Mouse (Mus musculus) embryonic facial prominence, embryonic 14.5 days (tissue): ENCODE measurements around the gene Slc38a6. TPM values are rescaled to one million over a fixed set of nuclear protein-coding genes. Genes with fewer than 3 reads are reported as not detected.

ENCODE experiments used
- ATAC-seq: fragments of 200-750 bp; cut with Nextera tagmentation; 2 replicates; pipeline ENCODE4 v1.8.0; 2017; ENCODE audit warnings: low read depth, moderate number of reproducible peaks, moderate TSS enrichment
- DNase-seq: peaks from one replicate; pipeline ENCODE4 v3.0.0-alpha.2; 2015; ENCODE audit warnings: low spot score
- H3K27ac ChIP-seq: fragments of 300-500 bp; sonication (generic); replicated peaks from 2 replicates; pipeline ENCODE4 v1.5.1; 2014; ENCODE audit warnings: low read depth, mild to moderate bottlenecking, low read length, moderate library complexity
- H3K27me3 ChIP-seq: fragments of 300-500 bp; sonication (generic); replicated peaks from 2 replicates; pipeline ENCODE4 v1.6.1; 2014; ENCODE audit warnings: low read length; ENCODE audit not compliant: control insufficient read depth, insufficient read depth
- H3K36me3 ChIP-seq: fragments of 300-500 bp; sonication (generic); 2 replicates; pipeline ENCODE4 v1.6.1; 2014; ENCODE audit warnings: low read length, mixed read lengths; ENCODE audit not compliant: control insufficient read depth, insufficient read depth
- H3K4me1 ChIP-seq: fragments of 300-500 bp; sonication (generic); 2 replicates; pipeline ENCODE4 v1.6.1; 2014; ENCODE audit warnings: antibody characterized with exemption, low read length; ENCODE audit not compliant: control insufficient read depth, insufficient read depth
- H3K4me2 ChIP-seq: fragments of 300-500 bp; sonication (generic); 2 replicates; pipeline ENCODE4 v1.6.1; 2014; ENCODE audit warnings: low read depth, mild to moderate bottlenecking, low read length, moderate library complexity, mixed read lengths
- H3K4me3 ChIP-seq: fragments of 300-500 bp; sonication (generic); 2 replicates; pipeline ENCODE4 v1.5.1; 2014; ENCODE audit warnings: low read depth, mild to moderate bottlenecking, low read length
- H3K9ac ChIP-seq: fragments of 300-500 bp; sonication (generic); 2 replicates; pipeline ENCODE4 v1.6.1; 2014; ENCODE audit warnings: low read depth, mild to moderate bottlenecking, low read length, moderate library complexity, mixed read lengths
- H3K9me3 ChIP-seq: fragments of 300-500 bp; sonication (generic); 2 replicates; pipeline ENCODE4 v1.6.1; 2016; ENCODE audit warnings: low read length; ENCODE audit not compliant: control insufficient read depth
- WGBS: fragments of 180-500 bp; shearing (Covaris S2); extraction: QIAGEN DNeasy Blood & Tissue Kit; methylation state at CpG from one replicate; pipeline ENCODE4 v1.1.7; 2014; 5-methylcytosine and 5-hydroxymethylcytosine counted together
- polyA plus RNA-seq: library from polyadenylated mRNA; unstranded; fragments of >200 nt; fragmentation: Nextera tagmentation; extraction: Ambion mirVana; gene quantifications from 2 replicates; pipeline ENCODE4 v1.2.1, GENCODE M21; 2014

The Slc38a6 gene
- polyA plus RNA-seq, 1 experiment from 2014 or later: 13.4 TPM

DNA sequence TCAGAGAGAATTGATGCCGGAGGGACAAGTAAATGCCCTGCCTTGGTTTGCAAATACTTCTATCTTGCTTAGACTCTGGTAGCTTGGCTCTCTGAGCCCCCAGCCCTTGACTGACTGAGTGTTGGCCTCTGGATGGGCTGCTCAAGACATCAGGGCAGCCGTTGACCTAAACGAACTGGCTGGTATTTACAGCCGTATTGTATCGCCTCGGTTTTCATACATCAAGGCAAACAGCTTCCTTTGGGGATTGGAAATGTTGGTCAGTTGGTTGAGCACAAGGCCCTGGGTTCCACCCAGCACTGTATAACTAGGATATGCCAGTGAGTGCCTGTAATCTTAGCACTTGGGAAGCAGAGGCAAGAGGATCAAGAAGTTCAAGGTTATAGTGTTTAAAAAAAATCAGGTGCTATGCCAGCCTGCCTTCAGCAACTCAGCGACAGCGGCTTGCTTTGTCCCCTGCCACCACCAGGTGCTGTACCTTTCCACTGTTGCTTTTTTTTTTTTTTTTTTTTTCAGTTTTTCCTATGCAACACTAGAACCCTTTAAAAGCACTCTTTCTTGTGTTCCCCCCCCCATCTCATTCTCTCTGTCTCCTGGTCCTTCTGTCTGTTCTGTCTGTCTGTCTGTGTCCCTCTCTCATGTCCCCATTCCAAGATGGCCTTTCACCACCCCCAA is 94.2 kb downstream of the Slc38a6 start:
- H3K27me3 ChIP-seq: no peaks in the 10 kb centered on the region
- ATAC-seq (no peak), DNase-seq (no peak)
- no peak overlapping the region for H3K9ac ChIP-seq
- no peak overlapping the region for H3K27ac ChIP-seq
- H3K9me3 ChIP-seq: no peaks in the 10 kb centered on the region
- WGBS: 86% methylated on average over 8 of the region's 8 CpGs
- no peaks in the 10 kb centered on the region for H3K36me3 ChIP-seq
- H3K4me2 ChIP-seq: no peak overlapping the region
- no peak overlapping the region for H3K4me3 ChIP-seq
- peaks cover 20% of the 10 kb centered on the region for H3K4me1 ChIP-seq

DNA sequence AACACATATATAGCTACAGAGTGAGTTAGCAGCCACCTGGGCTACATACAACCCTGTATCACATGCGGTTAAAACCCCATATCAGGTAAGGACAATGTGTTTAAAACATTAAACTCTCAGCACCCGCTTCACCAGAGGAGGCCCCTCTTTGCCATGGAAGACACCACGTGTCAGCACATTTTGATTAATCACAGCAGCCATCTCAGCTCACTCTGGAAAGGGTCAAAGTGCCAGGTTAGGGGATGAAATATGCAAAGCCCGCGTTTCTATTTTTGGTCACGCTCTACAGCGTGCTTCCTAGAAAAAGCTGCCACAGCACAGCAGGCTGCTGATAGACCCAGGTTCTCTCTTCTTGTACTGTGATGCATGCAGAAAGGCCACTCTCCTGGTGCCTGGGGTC is 94.9 kb downstream of the Slc38a6 start:
- H3K36me3 ChIP-seq: no peaks in the 10 kb centered on the region
- H3K4me1 ChIP-seq: peaks cover 21% of the 10 kb centered on the region
- no peaks in the 10 kb centered on the region for H3K9me3 ChIP-seq
- no peak overlapping the region for H3K27ac ChIP-seq
- no peak overlapping the region for H3K9ac ChIP-seq
- ATAC-seq (no peak), DNase-seq (no peak)
- no peak overlapping the region for H3K4me2 ChIP-seq
- no peak overlapping the region for H3K4me3 ChIP-seq
- H3K27me3 ChIP-seq: no peaks in the 10 kb centered on the region
- 40% methylated on average over 7 of the region's 7 CpGs for WGBS

DNA sequence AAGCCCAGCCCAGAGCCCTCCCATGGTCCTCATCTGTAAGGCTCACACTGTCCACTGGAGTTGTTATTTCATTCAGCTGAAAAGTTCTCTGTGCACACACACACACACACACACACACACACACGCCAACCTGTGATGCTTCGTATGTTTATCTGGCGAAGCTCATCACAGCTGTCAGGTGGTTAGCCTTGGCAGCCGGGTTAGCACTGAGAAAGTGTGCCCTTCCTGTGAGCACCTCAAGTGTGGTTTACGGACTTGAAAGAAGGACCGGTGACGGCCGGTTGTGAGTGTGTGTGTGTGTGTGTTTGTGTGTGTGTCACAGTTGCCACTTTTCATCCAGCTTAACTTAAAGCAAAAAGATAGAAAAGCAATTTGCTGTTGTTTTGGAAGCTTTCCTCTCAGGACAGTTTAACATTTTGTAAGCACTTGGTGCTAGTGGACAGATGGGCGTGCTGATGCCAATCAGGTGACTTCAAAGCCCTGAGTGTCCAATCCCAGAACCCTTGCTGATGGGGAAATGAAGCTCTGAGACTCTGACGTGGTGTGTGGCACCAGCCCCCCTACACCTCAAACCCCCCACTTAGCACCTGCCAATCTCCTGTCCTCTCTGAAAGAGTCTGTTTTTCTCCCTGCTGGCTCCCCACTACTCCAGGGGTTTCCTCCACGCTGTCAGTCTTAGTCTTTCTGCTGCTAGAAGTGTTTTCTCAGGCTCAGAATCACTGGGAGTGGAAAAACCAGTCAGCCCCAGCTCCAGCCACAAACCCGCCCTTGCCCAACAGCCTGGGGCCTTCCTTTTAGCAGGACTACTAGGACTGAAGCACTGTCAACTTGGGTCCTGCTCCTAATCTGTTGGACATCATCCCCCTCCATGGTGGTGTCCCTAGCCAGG is 96.0 kb downstream of the Slc38a6 start:
- no peak for DNase-seq
- Histone ChIP-seq H3K27me3 (no peaks in the 10 kb centered on the region), H3K9ac (no peak overlapping the region), H3K27ac (peak overlapping the region; percentile 24; the same call in 1 of the 2 replicates), H3K9me3 (no peaks in the 10 kb centered on the region), H3K36me3 (no peaks in the 10 kb centered on the region), H3K4me2 (no peak overlapping the region), H3K4me3 (no peak overlapping the region), H3K4me1 (peaks cover 24% of the 10 kb centered on the region)
- ATAC-seq: peak; percentile 39
- 70% methylated on average over 12 of the region's 12 CpGs for WGBS

DNA sequence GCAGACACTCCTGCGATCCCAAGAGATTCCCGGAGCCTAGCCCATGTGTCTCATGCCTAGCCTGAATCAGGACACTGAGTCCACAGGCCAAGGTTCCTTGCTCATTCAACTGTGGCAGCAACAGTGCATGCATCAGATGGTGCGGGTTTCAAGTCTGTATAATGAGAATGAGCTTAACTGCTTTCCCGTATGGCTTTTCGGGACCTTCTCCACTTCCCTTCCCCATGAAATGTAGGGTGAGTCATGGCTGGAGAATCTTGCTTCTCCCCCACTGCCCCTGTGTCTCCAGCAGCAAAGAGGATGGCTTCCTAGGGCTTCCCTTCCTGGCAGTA is 96.6 kb downstream of the Slc38a6 start:
- WGBS: 57% methylated on average over 5 of the region's 5 CpGs
- ATAC-seq: peak; percentile 31

DNA sequence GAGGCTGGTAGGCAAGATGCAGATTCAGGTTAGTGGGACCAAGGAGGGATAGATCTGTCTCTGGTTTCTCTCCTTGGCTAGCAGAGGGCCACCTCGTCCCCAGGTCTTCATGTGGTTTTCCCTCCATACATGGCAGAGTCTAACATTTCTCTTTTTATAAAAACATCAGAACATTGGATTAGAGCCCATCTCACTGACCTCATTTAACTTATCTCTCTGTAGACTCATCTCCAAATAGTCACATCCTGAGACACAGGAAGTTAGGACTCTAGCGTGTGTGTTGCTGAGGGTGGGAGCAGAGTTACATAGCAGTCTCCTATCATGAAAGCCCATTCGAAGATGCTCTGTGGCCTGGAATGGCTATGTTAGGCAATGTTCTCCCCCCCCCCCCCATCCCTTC is 97.3 kb downstream of the Slc38a6 start:
- DNase-seq (no peak), ATAC-seq (no peak)
- Histone ChIP-seq H3K27ac (0 out of 2 replicates have a peak overlapping the region, but pooled peaks have one; percentile 24), H3K27me3 (no peaks in the 10 kb centered on the region), H3K36me3 (no peaks in the 10 kb centered on the region), H3K4me3 (no peak overlapping the region), H3K4me2 (no peak overlapping the region), H3K9me3 (no peaks in the 10 kb centered on the region), H3K9ac (no peak overlapping the region), H3K4me1 (peaks cover 24% of the 10 kb centered on the region)
- WGBS: 71% methylated on average over 3 of the region's 3 CpGs

More for the DNA sequence above, 96.6 kb downstream of the Slc38a6 start:
- Histone ChIP-seq H3K27me3 (no peaks in the 10 kb centered on the region), H3K4me1 (peaks cover 24% of the 10 kb centered on the region), H3K27ac (peak overlapping the region; percentile 24; the same call in 1 of the 2 replicates), H3K36me3 (no peaks in the 10 kb centered on the region), H3K9me3 (no peaks in the 10 kb centered on the region), H3K4me2 (no peak overlapping the region), H3K4me3 (no peak overlapping the region), H3K9ac (no peak overlapping the region)
- no peak for DNase-seq

DNA sequence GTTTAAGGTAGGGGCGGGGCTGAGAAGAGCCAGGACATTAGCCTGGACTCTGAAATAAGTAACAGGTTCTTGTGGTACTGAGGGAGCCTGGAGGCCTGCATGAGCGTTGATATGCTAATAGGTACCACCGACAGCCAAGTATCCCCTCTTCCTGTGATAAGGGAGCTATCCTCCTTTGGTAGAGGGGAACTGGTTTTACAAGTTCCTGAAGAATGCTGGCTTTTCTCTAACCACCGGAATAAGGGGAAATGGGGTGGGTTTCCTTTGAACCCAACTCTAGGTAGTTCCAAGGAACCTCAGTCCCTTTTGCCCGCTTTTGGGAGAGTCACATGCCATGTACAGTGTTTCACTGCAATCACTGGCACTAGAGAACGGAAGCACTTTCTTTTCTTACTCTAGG is 98.2 kb downstream of the Slc38a6 start:
- Histone ChIP-seq H3K4me1 (peaks cover 24% of the 10 kb centered on the region), H3K9ac (no peak overlapping the region), H3K9me3 (no peaks in the 10 kb centered on the region), H3K36me3 (no peaks in the 10 kb centered on the region), H3K27ac (no peak overlapping the region), H3K4me3 (no peak overlapping the region), H3K4me2 (no peak overlapping the region), H3K27me3 (no peaks in the 10 kb centered on the region)
- ATAC-seq: no peak
- DNase-seq: peak; percentile 67
- 49% methylated on average over 6 of the region's 6 CpGs for WGBS

DNA sequence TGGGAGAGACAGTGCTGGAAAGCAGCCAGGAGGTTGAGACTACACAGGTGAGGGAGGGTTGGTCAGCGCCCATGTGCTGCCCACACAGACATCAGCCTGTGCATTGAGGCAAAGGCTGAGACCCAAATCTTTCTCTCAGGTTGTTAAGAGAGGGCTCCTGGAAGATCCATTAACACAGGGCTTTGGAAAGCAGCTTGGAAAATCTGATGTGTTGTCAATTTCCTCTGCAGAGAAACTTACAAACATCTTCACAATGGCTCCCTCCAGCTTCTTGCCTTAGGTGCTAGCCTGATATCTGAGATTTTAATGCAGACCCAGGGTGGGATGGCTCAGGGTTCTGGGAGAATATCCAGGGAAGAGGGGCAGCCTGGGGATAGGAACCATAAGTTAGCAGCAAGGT is 105.9 kb downstream of the Slc38a6 start:
- H3K27ac ChIP-seq: no peak overlapping the region; the same call in 1 of the 2 replicates
- peaks cover 18% of the 10 kb centered on the region for H3K4me1 ChIP-seq
- DNase-seq: no peak
- no peak overlapping the region for H3K9ac ChIP-seq
- ATAC-seq: peak; percentile 41; the same call in 1 of the 2 replicates
- no peak overlapping the region for H3K4me2 ChIP-seq
- H3K27me3 ChIP-seq: no peaks in the 10 kb centered on the region
- H3K4me3 ChIP-seq: no peak overlapping the region
- no peaks in the 10 kb centered on the region for H3K36me3 ChIP-seq
- H3K9me3 ChIP-seq: no peaks in the 10 kb centered on the region
- WGBS: 78% methylated on average over 1 of the region's 1 CpGs

DNA sequence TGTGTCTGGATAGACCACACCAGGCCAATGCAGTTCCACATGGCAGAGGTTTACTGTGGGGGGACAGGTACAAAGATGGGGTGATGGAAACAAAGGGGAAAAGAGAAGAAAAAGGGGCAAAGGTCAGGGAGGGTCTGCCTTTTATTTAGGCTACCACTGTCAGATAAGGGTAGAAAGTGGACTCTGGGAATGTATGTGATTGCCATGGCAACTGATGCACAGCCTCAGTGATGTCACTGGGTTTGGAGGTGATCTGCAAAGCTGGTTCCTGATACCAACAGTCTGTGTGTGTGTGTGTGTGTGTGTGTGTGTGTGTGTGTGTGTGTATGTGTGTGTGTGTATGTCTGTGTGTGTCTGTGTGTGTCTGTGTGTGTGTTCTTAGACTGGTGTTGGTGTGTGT is 106.4 kb downstream of the Slc38a6 start:
- H3K9me3 ChIP-seq: no peaks in the 10 kb centered on the region
- ATAC-seq (no peak), DNase-seq (no peak)
- H3K9ac ChIP-seq: no peak overlapping the region
- peak overlapping the region; percentile 78; the same call in 1 of the 2 replicates for H3K27ac ChIP-seq
- H3K4me3 ChIP-seq: no peak overlapping the region
- no peaks in the 10 kb centered on the region for H3K36me3 ChIP-seq
- H3K4me1 ChIP-seq: peaks cover 18% of the 10 kb centered on the region
- H3K4me2 ChIP-seq: no peak overlapping the region
- H3K27me3 ChIP-seq: no peaks in the 10 kb centered on the region
